Mouse (Mus musculus) kidney, adult 2 months (tissue): ENCODE measurements at regions not wholly inside any gene's neighbourhood (a gene's known extent, or its start where the extent isn't known, plus 50 kb on each side); places are given as distances from the start of the nearest gene placed in this dataset.

ENCODE experiments used
- DNase-seq: peaks from one replicate; pipeline ENCODE4 v3.0.0; 2021
- H3K27ac ChIP-seq: fragments of 200-500 bp; 2 replicates; pipeline ENCODE4 v1.5.1; 2012; ENCODE audit warnings: low read depth, low read length, control low read depth, inconsistent platforms; ENCODE audit not compliant: insufficient read depth
- H3K27me3 ChIP-seq: fragments of 200-500 bp; replicated peaks from 2 replicates; pipeline ENCODE4 v1.6.1; 2012; ENCODE audit warnings: mild to moderate bottlenecking, moderate library complexity, low read length, inconsistent platforms; ENCODE audit not compliant: control insufficient read depth, insufficient read depth
- H3K36me3 ChIP-seq: fragments of 200-500 bp; 2 replicates; pipeline ENCODE4 v1.6.1; 2012; ENCODE audit warnings: mild to moderate bottlenecking, moderate library complexity, low read length, inconsistent platforms; ENCODE audit not compliant: control insufficient read depth, insufficient read depth
- H3K4me1 ChIP-seq: fragments of 200-500 bp; 2 replicates; pipeline ENCODE4 v1.6.1; 2011; ENCODE audit warnings: low read length; ENCODE audit not compliant: control insufficient read depth, insufficient read depth
- H3K4me3 ChIP-seq: fragments of 200-500 bp; 2 replicates; pipeline ENCODE4 v1.5.1; 2011; ENCODE audit warnings: mild to moderate bottlenecking, low read depth, low read length, control low read depth; ENCODE audit not compliant: insufficient read depth
- CTCF ChIP-seq: fragments of 200-500 bp; conservative IDR thresholded peaks from 2 replicates; pipeline ENCODE4 v1.5.1; 2011; ENCODE audit warnings: low read depth, mild to moderate bottlenecking, control low read depth, low read length, moderate library complexity, mixed read lengths; ENCODE audit not compliant: insufficient read depth, insufficient read length
- POLR2A ChIP-seq: fragments of 200-500 bp; IDR thresholded peaks from one replicate; pipeline ENCODE4 v1.6.1; 2011; ENCODE audit warnings: low read depth, low read length, control low read depth
- WGBS: fragments of 180-500 bp; shearing (Covaris S2); methylation state at CpG from one replicate; pipeline ENCODE4 v1.1.7; 2018; 5-methylcytosine and 5-hydroxymethylcytosine counted together

DNA sequence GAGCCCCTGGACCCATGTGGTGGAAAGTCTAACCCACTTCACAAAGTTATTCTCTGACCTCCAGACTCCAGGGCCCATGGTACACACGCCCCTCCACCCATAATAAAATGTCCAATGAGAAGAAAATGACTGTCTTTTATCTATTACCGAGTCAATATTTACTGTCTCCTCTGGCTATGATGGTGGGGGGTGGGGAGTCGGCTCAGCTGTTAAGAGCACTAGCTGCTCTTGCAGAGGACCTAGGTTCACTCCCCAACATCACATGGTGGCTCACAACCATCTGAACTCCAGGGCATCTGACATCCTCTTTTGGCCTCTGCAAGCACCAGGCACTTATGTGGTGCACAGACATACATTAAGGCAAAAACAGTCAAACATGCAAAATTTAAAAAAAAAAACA, 93.8 kb upstream of the Tmem189 start:
- Histone ChIP-seq H3K4me3 (no peak overlapping the region), H3K27me3 (no peaks in the 10 kb centered on the region), H3K27ac (no peak overlapping the region), H3K4me1 (peaks cover 10% of the 10 kb centered on the region), H3K36me3 (no peaks in the 10 kb centered on the region)
- TF ChIP-seq CTCF, result no peak
- TF ChIP-seq POLR2A, result no peak
- WGBS, result 69% methylated on average over 3 of the region's 3 CpGs
- no peak for DNase-seq

DNA sequence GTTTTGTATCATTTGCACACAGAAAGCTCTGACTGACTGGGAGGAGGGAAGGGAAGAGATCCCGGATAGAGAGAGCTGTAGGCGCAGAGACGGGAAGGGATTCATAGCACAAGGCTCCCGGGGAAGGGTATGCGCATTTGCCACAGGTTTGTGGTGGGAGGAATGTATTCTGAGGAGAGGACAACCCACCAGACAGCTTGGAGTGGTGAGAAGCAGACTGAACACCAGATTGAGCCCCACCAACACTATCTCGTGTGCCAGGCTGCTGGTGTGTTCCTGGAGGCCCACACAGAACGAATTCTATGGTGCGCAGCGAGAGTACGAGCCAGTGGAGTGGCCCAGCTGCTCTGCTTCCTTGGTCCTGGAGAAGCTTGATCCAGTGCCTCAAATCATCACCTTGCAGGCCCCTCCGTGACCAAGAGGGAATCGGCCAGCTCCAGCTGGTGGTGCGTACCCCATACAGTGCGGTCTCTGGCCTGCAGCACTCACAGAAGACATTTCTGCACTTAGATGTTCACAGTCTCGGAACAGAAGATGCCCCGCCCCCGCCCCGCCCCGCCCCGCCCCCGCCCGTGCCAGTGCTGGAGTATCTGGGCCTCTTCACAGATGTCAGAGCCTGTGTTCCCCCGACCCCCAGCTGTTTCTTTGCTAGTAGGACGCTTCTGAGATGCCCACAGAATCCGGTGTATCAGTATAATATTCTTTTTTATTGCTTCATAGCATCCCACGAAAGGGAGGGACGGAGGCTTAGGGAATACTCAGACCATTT, 92.8 kb upstream of the Tmem189 start:
- no peak overlapping the region for H3K27ac ChIP-seq

DNA sequence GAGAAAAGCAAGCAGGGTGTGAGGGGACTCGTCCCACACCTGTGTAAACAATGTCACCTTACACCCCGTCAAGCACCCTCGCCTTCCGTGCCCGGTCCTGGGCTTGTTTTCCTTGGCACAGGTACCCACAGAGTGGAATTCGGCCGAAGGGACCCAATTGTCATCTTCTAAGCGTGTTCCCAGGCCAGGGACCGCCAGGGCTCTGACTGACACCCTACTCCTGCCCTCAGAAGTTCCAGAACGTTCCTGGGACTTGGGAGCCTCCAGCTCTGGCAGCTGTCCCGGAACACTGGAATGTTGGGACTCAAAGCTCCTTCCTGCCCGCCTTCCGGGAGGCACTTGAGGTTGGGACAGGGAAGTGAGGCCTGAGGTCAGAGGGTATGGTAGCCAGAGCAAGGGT, 91.9 kb upstream of the Tmem189 start:
- WGBS, result 26% methylated on average over 13 of the region's 13 CpGs
- Histone ChIP-seq H3K4me3 (no peak overlapping the region), H3K4me1 (peaks cover 17% of the 10 kb centered on the region), H3K36me3 (no peaks in the 10 kb centered on the region), H3K27me3 (no peaks in the 10 kb centered on the region), H3K27ac (peak overlapping the region; percentile 26)
- no peak for TF ChIP-seq POLR2A
- TF ChIP-seq CTCF, result no peak
- peak; percentile 94 for DNase-seq

More for the DNA sequence above, 92.8 kb upstream of the Tmem189 start:
- no peaks in the 10 kb centered on the region for H3K27me3 ChIP-seq
- no peaks in the 10 kb centered on the region for H3K36me3 ChIP-seq
- peaks cover 17% of the 10 kb centered on the region for H3K4me1 ChIP-seq
- H3K4me3 ChIP-seq, result no peak overlapping the region
- DNase-seq, result no peak
- no peak for TF ChIP-seq CTCF
- WGBS, result 63% methylated on average over 27 of the region's 27 CpGs

DNA sequence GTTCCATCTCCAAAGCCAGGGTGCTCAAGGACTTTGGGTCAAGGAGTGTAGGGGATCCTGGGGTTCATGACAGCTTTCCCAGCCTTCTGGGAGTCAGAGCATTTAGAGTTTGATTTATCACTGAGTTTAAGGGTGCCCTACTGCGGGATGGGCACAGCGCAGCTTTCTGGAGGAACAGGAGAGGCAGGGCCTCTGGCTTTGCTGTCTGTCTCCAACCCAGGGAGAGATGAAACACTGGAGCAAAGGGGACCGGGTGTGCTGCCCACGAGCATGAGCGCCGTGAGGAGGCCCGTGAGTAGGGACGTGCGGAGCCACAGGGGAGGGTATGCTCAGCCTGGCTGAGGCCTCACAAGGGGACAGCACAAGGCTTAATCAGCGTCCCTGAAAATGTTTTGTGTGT, 89.1 kb upstream of the Tmem189 start:
- DNase-seq, result no peak
- no peak overlapping the region for H3K4me3 ChIP-seq

DNA sequence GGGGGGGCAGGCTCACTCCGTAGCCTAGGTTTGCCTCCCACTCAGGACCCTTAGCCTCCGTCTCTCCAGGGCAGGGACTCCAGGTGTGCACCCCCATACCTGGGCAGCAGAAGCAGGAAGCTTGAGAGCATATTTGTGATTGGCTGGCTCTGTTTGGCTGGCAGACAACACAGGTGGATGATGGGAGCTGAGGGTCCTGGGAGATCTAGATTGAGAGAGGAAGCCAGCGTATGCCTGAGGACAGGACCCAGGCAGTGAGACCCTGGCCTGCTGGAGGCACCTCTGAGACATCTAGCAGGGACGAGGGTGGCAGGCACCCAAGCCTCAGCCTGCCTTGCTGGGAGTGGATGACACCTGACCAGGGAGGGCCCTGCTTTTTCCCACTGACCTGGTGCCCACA, 88.6 kb upstream of the Tmem189 start:
- H3K27ac ChIP-seq, result peak overlapping the region; percentile 57
- no peak for DNase-seq

More for the DNA sequence above, 89.1 kb upstream of the Tmem189 start:
- H3K27me3 ChIP-seq, result no peaks in the 10 kb centered on the region
- peaks cover 20% of the 10 kb centered on the region for H3K4me1 ChIP-seq
- H3K27ac ChIP-seq, result no peak overlapping the region; the same call in 1 of the 2 replicates
- WGBS, result 87% methylated on average over 10 of the region's 10 CpGs
- TF ChIP-seq CTCF, result no peak
- no peak for TF ChIP-seq POLR2A
- H3K36me3 ChIP-seq, result no peaks in the 10 kb centered on the region

GRCm38 (mm10) chr2:167777331-167778085, 87.9 kb upstream of the Tmem189 start:
- Histone ChIP-seq H3K4me3 (peak overlapping the region; percentile 42), H3K27me3 (no peaks in the 10 kb centered on the region), H3K4me1 (peaks cover 20% of the 10 kb centered on the region), H3K27ac (peak overlapping the region; percentile 57), H3K36me3 (no peaks in the 10 kb centered on the region)
- peak; percentile 86 for DNase-seq
- WGBS, result 2% methylated on average over 33 of the region's 33 CpGs
- no peak for TF ChIP-seq CTCF
- TF ChIP-seq POLR2A, result peak; percentile 15

More for the DNA sequence above, 88.6 kb upstream of the Tmem189 start:
- Histone ChIP-seq H3K4me3 (peak overlapping the region; percentile 42; the same call in 1 of the 2 replicates), H3K4me1 (peaks cover 20% of the 10 kb centered on the region), H3K27me3 (no peaks in the 10 kb centered on the region), H3K36me3 (no peaks in the 10 kb centered on the region)
- TF ChIP-seq CTCF (no peak), POLR2A (no peak)
- WGBS, result 56% methylated on average over 4 of the region's 4 CpGs
